In genomic region chr11:23945966-23946365, GRCm38 (mm10) we compare ENCODE assay signal across 24 mouse cellular contexts. TPM values are rescaled to one million over a fixed set of nuclear protein-coding genes. Genes with fewer than 3 reads are reported as not detected.
DNase-seq lines count a peak whose midpoint lies in the region; ATAC-seq and TF ChIP-seq lines count a peak whose summit lies in the region.
"Had no signal": no experiment of that assay in that cellular context is flagged by ENCODE, and none has a peak within 500 bp of the region (broad histone marks: within the 10 kb centered on the region; RNA-seq: fewer than 3 reads in every experiment).

No protein-coding gene starts in this region.

- H3K79me2 ChIP-seq in C2C12 (ENCODE audit: control insufficient read depth, insufficient read depth) (no peaks in the 10 kb centered on the region), myocyte (ENCODE audit: control insufficient read depth, insufficient read depth) (no peaks in the 10 kb centered on the region)

- ATAC-seq in kidney, embryonic 15.5 days (replicated peaks; ENCODE audit: low FRiP score) = no peak
- ATAC-seq: activated CD4-positive, CD25-positive, alpha-beta regulatory T cell, adult 4 months; CD4-positive, CD25-positive, alpha-beta regulatory T cell, adult 4 months; Patski had no signal

- no peak overlapping the region for H3K27ac ChIP-seq in kidney, embryonic 15.5 days

- H3ac ChIP-seq in C2C12 (ENCODE audit: control insufficient read depth, insufficient read length, low read depth) (no peak overlapping the region), myocyte (ENCODE audit: control insufficient read depth, insufficient read length) (no peak overlapping the region)

- peak; percentile 57 for DNase-seq in 3T3-L1 (ENCODE audit: low read depth, low spot score)
- no peak for DNase-seq in adrenal gland, adult 18-20 months (ENCODE audit: low spot score in 2 of 2)
- DNase-seq in left cerebral cortex, adult 8-10 months (ENCODE audit: low spot score in 2 of 2) = no peak
- DNase-seq: adrenal gland, adult 2 months; adrenal gland, adult 8-10 months; adrenal gland, postnatal 10 days; adrenal gland, postnatal 14 days; adrenal gland, postnatal 25 days; adrenal gland, postnatal 36 days; B cell, adult 2 months; cerebellum, adult 11 months; cerebellum, adult 11-12 months; cerebellum, adult 18-20 months; cerebellum, adult 2 months; cerebellum, adult 8-10 months; cerebellum, adult 9-10 months had no signal

- H3K4me1 ChIP-seq in kidney, embryonic 15.5 days = no peaks in the 10 kb centered on the region

- no peaks in the 10 kb centered on the region for H3K9me3 ChIP-seq in kidney, embryonic 15.5 days (replicated peaks)
- H3K9me3 ChIP-seq: G1E had no signal

- H3K79me3 ChIP-seq in C2C12 (ENCODE audit: low read depth) = no peaks in the 10 kb centered on the region

- H3K4me3 ChIP-seq in C2C12 (ENCODE audit: insufficient read depth, poor library complexity, severe bottlenecking) (no peak overlapping the region), myocyte (no peak overlapping the region)
- no peak overlapping the region for H3K4me3 ChIP-seq in kidney, embryonic 15.5 days (replicated peaks)

- H3K27me3 ChIP-seq in C2C12 (ENCODE audit: control insufficient read depth, insufficient read depth, insufficient read length) (no peaks in the 10 kb centered on the region), myocyte (ENCODE audit: control insufficient read depth, insufficient read depth, insufficient read length) (no peaks in the 10 kb centered on the region)
- no peaks in the 10 kb centered on the region for H3K27me3 ChIP-seq in kidney, embryonic 15.5 days
- H3K27me3 ChIP-seq: CH12.LX had no signal

- no peak for TF ChIP-seq CTCF in C2C12 (IDR thresholded peaks at IDR 0.05; ENCODE audit: control insufficient read depth, insufficient read depth, insufficient read length)

- no peak overlapping the region for H3K4me2 ChIP-seq in myocyte (ENCODE audit: low read depth)
- no peak overlapping the region for H3K4me2 ChIP-seq in kidney, embryonic 15.5 days

- no peak overlapping the region for H3K9ac ChIP-seq in kidney, embryonic 15.5 days

- H3K36me3 ChIP-seq in C2C12 (ENCODE audit: control insufficient read depth, insufficient read depth) = no peaks in the 10 kb centered on the region
- H3K36me3 ChIP-seq in myocyte (ENCODE audit: control insufficient read depth, insufficient read depth) = no peaks in the 10 kb centered on the region
- H3K36me3 ChIP-seq in kidney, embryonic 15.5 days = no peaks in the 10 kb centered on the region
- H3K36me3 ChIP-seq: G1E had no signal

- no peak for TF ChIP-seq POLR2A in myocyte (IDR thresholded peaks at IDR 0.05; ENCODE audit: insufficient read length, low read depth)

TF ChIP-seq in C2C12, 6 proteins besides CTCF, POLR2A, EP300 and RAD21:
- TF ChIP-seq MYOG (IDR thresholded peaks at IDR 0.05; ENCODE audit: control insufficient read depth, extremely low read depth, insufficient read length) = no peak
- peak; percentile 55 for TF ChIP-seq USF1 (IDR thresholded peaks at IDR 0.05; ENCODE audit: low read depth)
TF ChIP-seq in C2C12: peak in this region for 1.

TF ChIP-seq in myocyte, 11 proteins besides CTCF, POLR2A, EP300 and RAD21:
- no peak for TF ChIP-seq MAX (IDR thresholded peaks at IDR 0.05; ENCODE audit: low read depth)
- TF ChIP-seq POLR2AphosphoS2 (IDR thresholded peaks at IDR 0.05; ENCODE audit: insufficient read length, low read depth) = no peak
- no peak for TF ChIP-seq MYOG (IDR thresholded peaks at IDR 0.05; ENCODE audit: control insufficient read depth in 1 of 3, insufficient read depth in 1 of 3, insufficient read length in 2 of 3, low read depth in 2 of 3)
- TF ChIP-seq MYOD1 (IDR thresholded peaks at IDR 0.05; ENCODE audit: control insufficient read depth in 1 of 3, insufficient read length in 2 of 3, low read depth in 2 of 3) = no peak
- TF ChIP-seq CEBPB (IDR thresholded peaks at IDR 0.05; ENCODE audit: insufficient read depth, poor library complexity, severe bottlenecking) = no peak
- no peak for TF ChIP-seq TCF3 (IDR thresholded peaks at IDR 0.05; ENCODE audit: insufficient read length, low read depth)
- no peak for TF ChIP-seq E2F4 (IDR thresholded peaks at IDR 0.05; ENCODE audit: insufficient read depth)
- no peak for TF ChIP-seq SRF (IDR thresholded peaks at IDR 0.05; ENCODE audit: control insufficient read depth, insufficient read length, low read depth)
- TF ChIP-seq USF1 (IDR thresholded peaks at IDR 0.05; ENCODE audit: low read depth) = peak; percentile 38

RNA-seq across cellular contexts. Expression of gene Papolg, which starts 50.9 kb away (rescaled TPM):
- polyA plus RNA-seq in C2C12 (2012; fragmentation: generic; extraction: Trizol) (2.7 TPM), myocyte (2012; fragmentation: generic; extraction: Trizol) (3.2 TPM)
- 10 to 100 TPM; 11.3 to 12.6 TPM for total RNA-seq in adrenal gland, adult 18-20 months (2021)
- 10 to 100 TPM; 20.7 to 22.1 (median 21.6) TPM for total RNA-seq in left cerebral cortex, adult 8-10 months (2022)
- polyA plus RNA-seq in kidney, embryonic 15.5 days (2015; fragmentation: Nextera tagmentation; extraction: Ambion mirVana) = 14.3 and 14.4 TPM in 2 replicates
